Mouse (Mus musculus): ENCODE results near the gene Olfr689. TPM values are rescaled to one million over a fixed set of nuclear protein-coding genes. Genes with fewer than 3 reads are reported as not detected.

Gene Olfr689
- total RNA-seq (2023), result not detected in 2 replicates

GRCm38 (mm10) chr7:105310865-105311264 lies at the start of gene Olfr689:
Olfr689 (plus strand) TSS chr7:105311165.

DNA sequence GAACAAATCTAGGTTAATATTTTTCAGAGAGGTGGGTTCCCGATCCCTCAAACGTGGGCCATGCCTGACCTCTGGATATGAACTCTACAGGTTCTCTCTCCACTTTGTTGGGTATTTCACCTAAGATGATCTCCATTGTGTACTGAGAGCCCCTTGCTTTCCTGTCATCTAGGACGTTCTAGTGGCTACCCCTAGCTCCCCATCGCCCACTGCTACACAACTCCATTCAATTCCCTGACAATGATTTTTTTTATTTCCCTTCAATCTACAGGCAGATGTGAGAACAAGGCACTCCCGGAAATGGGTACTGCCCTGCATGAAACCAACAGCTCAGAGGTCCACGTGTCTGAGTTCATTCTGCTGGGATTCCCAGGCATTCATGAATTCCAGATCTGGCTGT lies 23.2 kb upstream of the Olfr689 start, which contains the start of gene Olfr688:
Olfr688 (plus strand) TSS at position 301 of the 400 bp plus-strand sequence.

GRCm38 (mm10) chr7:105334004-105334403 lies 23.0 kb downstream of the Olfr689 start, which contains the start of gene Olfr690:
Olfr690 (minus strand) TSS chr7:105334104.

GRCm38 (mm10) chr7:105342170-105342569 lies 31.2 kb downstream of the Olfr689 start, which contains the start of gene Olfr691:
Olfr691 (minus strand) TSS chr7:105342270.

DNA sequence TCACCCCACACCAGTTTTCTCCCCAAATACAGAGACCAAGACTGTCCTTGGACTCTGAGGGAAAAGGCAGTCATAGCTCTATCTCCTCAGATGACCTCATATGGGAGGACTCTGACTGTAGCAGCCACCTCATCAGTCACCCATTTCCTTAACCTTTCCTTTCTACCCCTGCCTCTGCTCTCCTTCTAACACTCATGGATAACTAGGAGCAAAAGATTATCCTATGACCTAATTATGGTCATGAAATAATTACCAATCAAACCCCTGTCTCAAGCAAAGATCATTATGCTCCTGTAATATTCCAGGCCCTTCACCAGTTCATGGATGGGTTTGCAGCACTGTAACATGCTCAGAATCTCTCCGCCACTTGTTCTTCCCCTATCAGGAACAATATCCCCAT lies 57.0 kb downstream of the Olfr689 start, which contains the start of gene Olfr692:
Olfr692 (plus strand) TSS at position 301 of the 400 bp plus-strand sequence.

Other genes starting within 250 kb of the Olfr689 start
- not detected in 2 replicates for gene Olfr678, start 246.7 kb upstream of the Olfr689 start, total RNA-seq (2023)
- not detected in 2 replicates for gene Olfr679, start 230.0 kb upstream of the Olfr689 start, total RNA-seq (2023)
- gene Olfr680-ps1, start 218.3 kb upstream of the Olfr689 start, total RNA-seq (2023), result not detected in 2 replicates
- not detected in 2 replicates for gene Olfr681, start 194.3 kb upstream of the Olfr689 start, total RNA-seq (2023)
- not detected in 2 replicates for gene Olfr683, start 164.2 kb upstream of the Olfr689 start, total RNA-seq (2023)
- gene Olfr684, start 147.5 kb upstream of the Olfr689 start, total RNA-seq (2023), result not detected in 2 replicates
- not detected in 2 replicates for gene Olfr685, start 125.2 kb upstream of the Olfr689 start, total RNA-seq (2023)
- not detected in 2 replicates for gene Olfr686, start 103.7 kb upstream of the Olfr689 start, total RNA-seq (2023)
- gene Olfr688, start 23.1 kb upstream of the Olfr689 start, total RNA-seq (2023), result not detected in 2 replicates
- gene Olfr690, start 22.9 kb downstream of the Olfr689 start, total RNA-seq (2023), result not detected in 2 replicates
- gene Olfr691, start 31.1 kb downstream of the Olfr689 start, total RNA-seq (2023), result 0.27 and 0.32 TPM in 2 replicates
- not detected in 2 replicates for gene Olfr692, start 57.1 kb downstream of the Olfr689 start, total RNA-seq (2023)
- gene Gm5901, start 63.9 kb downstream of the Olfr689 start, total RNA-seq (2023), result not detected in 2 replicates
- 152 and 227 TPM in 2 replicates for gene Fam160a2, start 88.9 kb downstream of the Olfr689 start, total RNA-seq (2023)
- 0.86 and 1.1 TPM in 2 replicates for gene Cnga4, start 93.4 kb downstream of the Olfr689 start, total RNA-seq (2023)
- gene Cckbr, start 114.6 kb downstream of the Olfr689 start, total RNA-seq (2023), result not detected in 2 replicates
- not detected in 2 replicates for gene Cavin3, start 171.1 kb downstream of the Olfr689 start, total RNA-seq (2023)
- gene Smpd1, start 243.2 kb downstream of the Olfr689 start, total RNA-seq (2023), result 19.4 and 20.6 TPM in 2 replicates

All from neutrophil, adult 65 days (primary cell).